Mouse (Mus musculus): ENCODE results near the gene Nup93. TPM values are rescaled to one million over a fixed set of nuclear protein-coding genes. Genes with fewer than 3 reads are reported as not detected.

Gene Nup93
- polyA plus RNA-seq, 1 experiment from 2014 or later = 135 TPM

- Histone ChIP-seq H3K9me3 (ENCODE audit: control insufficient read depth, low read length) (no peaks in the 10 kb centered on the region), H3K27me3 (ENCODE audit: control insufficient read depth, insufficient read depth, low read length) (no peaks in the 10 kb centered on the region), H3K4me1 (replicated peaks; ENCODE audit: control insufficient read depth, insufficient read depth, low read length) (no peaks in the 10 kb centered on the region), H3K36me3 (ENCODE audit: control insufficient read depth, insufficient read depth, low read length) (no peaks in the 10 kb centered on the region), H3K4me2 (ENCODE audit: low read depth, low read length, severe bottlenecking) (no peak overlapping the region), H3K4me3 (ENCODE audit: low read depth, low read length) (no peak overlapping the region), H3K27ac (ENCODE audit: low read depth, low read length) (no peak overlapping the region), H3K9ac (ENCODE audit: low read length) (no peak overlapping the region)
- ATAC-seq (replicated peaks; ENCODE audit: low FRiP score) (no peak), DNase-seq (ENCODE audit: low spot score) (no peak)
- 84% methylated on average over 9 of the region's 9 CpGs for WGBS
Observed at GRCm38 (mm10) chr8:94348425-94348824, 134.1 kb downstream of the Nup93 start.

GRCm38 (mm10) chr8:94354069-94354531 lies 139.7 kb downstream of the Nup93 start:
- H3K9ac ChIP-seq (ENCODE audit: low read length) = no peak overlapping the region
- H3K9me3 ChIP-seq (ENCODE audit: control insufficient read depth, low read length) = no peaks in the 10 kb centered on the region
- 89% methylated on average over 7 of the region's 7 CpGs for WGBS
- no peaks in the 10 kb centered on the region for H3K4me1 ChIP-seq (replicated peaks; ENCODE audit: control insufficient read depth, insufficient read depth, low read length)
- H3K27ac ChIP-seq (ENCODE audit: low read depth, low read length) = no peak overlapping the region
- H3K4me2 ChIP-seq (ENCODE audit: low read depth, low read length, severe bottlenecking) = no peak overlapping the region
- H3K4me3 ChIP-seq (ENCODE audit: low read depth, low read length) = no peak overlapping the region
- ATAC-seq (replicated peaks; ENCODE audit: low FRiP score) (no peak), DNase-seq (ENCODE audit: low spot score) (no peak)
- no peaks in the 10 kb centered on the region for H3K27me3 ChIP-seq (ENCODE audit: control insufficient read depth, insufficient read depth, low read length)
- H3K36me3 ChIP-seq (ENCODE audit: control insufficient read depth, insufficient read depth, low read length) = no peaks in the 10 kb centered on the region

- Histone ChIP-seq H3K4me1 (replicated peaks; ENCODE audit: control insufficient read depth, insufficient read depth, low read length) (no peaks in the 10 kb centered on the region), H3K36me3 (ENCODE audit: control insufficient read depth, insufficient read depth, low read length) (no peaks in the 10 kb centered on the region), H3K4me3 (ENCODE audit: low read depth, low read length) (no peak overlapping the region), H3K9me3 (ENCODE audit: control insufficient read depth, low read length) (no peaks in the 10 kb centered on the region), H3K27me3 (ENCODE audit: control insufficient read depth, insufficient read depth, low read length) (no peaks in the 10 kb centered on the region), H3K4me2 (ENCODE audit: low read depth, low read length, severe bottlenecking) (no peak overlapping the region), H3K27ac (ENCODE audit: low read depth, low read length) (no peak overlapping the region), H3K9ac (ENCODE audit: low read length) (no peak overlapping the region)
- ATAC-seq (replicated peaks; ENCODE audit: low FRiP score) = no peak
- 78% methylated on average over 4 of the region's 4 CpGs for WGBS
- DNase-seq (ENCODE audit: low spot score) = no peak
Observed at GRCm38 (mm10) chr8:94354571-94354970, 140.2 kb downstream of the Nup93 start.

- ATAC-seq (replicated peaks; ENCODE audit: low FRiP score) (no peak), DNase-seq (ENCODE audit: low spot score) (no peak)
- no peaks in the 10 kb centered on the region for H3K27me3 ChIP-seq (ENCODE audit: control insufficient read depth, insufficient read depth, low read length)
- 89% methylated on average over 6 of the region's 6 CpGs for WGBS
- no peaks in the 10 kb centered on the region for H3K4me1 ChIP-seq (replicated peaks; ENCODE audit: control insufficient read depth, insufficient read depth, low read length)
- H3K9ac ChIP-seq (ENCODE audit: low read length) = no peak overlapping the region
- no peaks in the 10 kb centered on the region for H3K9me3 ChIP-seq (ENCODE audit: control insufficient read depth, low read length)
- H3K36me3 ChIP-seq (ENCODE audit: control insufficient read depth, insufficient read depth, low read length) = no peaks in the 10 kb centered on the region
- H3K27ac ChIP-seq (ENCODE audit: low read depth, low read length) = no peak overlapping the region
- no peak overlapping the region for H3K4me2 ChIP-seq (ENCODE audit: low read depth, low read length, severe bottlenecking)
- H3K4me3 ChIP-seq (ENCODE audit: low read depth, low read length) = no peak overlapping the region
Observed at GRCm38 (mm10) chr8:94357220-94357619, 142.9 kb downstream of the Nup93 start.

GRCm38 (mm10) chr8:94358541-94358940 lies 144.2 kb downstream of the Nup93 start:
- no peak overlapping the region for H3K27ac ChIP-seq (ENCODE audit: low read depth, low read length)
- H3K4me1 ChIP-seq (replicated peaks; ENCODE audit: control insufficient read depth, insufficient read depth, low read length) = no peaks in the 10 kb centered on the region
- H3K36me3 ChIP-seq (ENCODE audit: control insufficient read depth, insufficient read depth, low read length) = no peaks in the 10 kb centered on the region
- no peaks in the 10 kb centered on the region for H3K27me3 ChIP-seq (ENCODE audit: control insufficient read depth, insufficient read depth, low read length)
- no peak overlapping the region for H3K4me3 ChIP-seq (ENCODE audit: low read depth, low read length)
- H3K9ac ChIP-seq (ENCODE audit: low read length) = no peak overlapping the region
- no peak for DNase-seq (ENCODE audit: low spot score)
- 82% methylated on average over 5 of the region's 5 CpGs for WGBS
- ATAC-seq (replicated peaks; ENCODE audit: low FRiP score) = no peak
- no peak overlapping the region for H3K4me2 ChIP-seq (ENCODE audit: low read depth, low read length, severe bottlenecking)
- no peaks in the 10 kb centered on the region for H3K9me3 ChIP-seq (ENCODE audit: control insufficient read depth, low read length)

GRCm38 (mm10) chr8:94361774-94362431 lies 147.5 kb downstream of the Nup93 start:
- Histone ChIP-seq H3K27ac (ENCODE audit: low read depth, low read length) (no peak overlapping the region), H3K36me3 (ENCODE audit: control insufficient read depth, insufficient read depth, low read length) (no peaks in the 10 kb centered on the region), H3K4me2 (ENCODE audit: low read depth, low read length, severe bottlenecking) (no peak overlapping the region), H3K9ac (ENCODE audit: low read length) (no peak overlapping the region), H3K4me1 (replicated peaks; ENCODE audit: control insufficient read depth, insufficient read depth, low read length) (no peaks in the 10 kb centered on the region), H3K9me3 (ENCODE audit: control insufficient read depth, low read length) (no peaks in the 10 kb centered on the region), H3K4me3 (ENCODE audit: low read depth, low read length) (no peak overlapping the region), H3K27me3 (ENCODE audit: control insufficient read depth, insufficient read depth, low read length) (no peaks in the 10 kb centered on the region)
- DNase-seq (ENCODE audit: low spot score) = no peak
- no peak for ATAC-seq (replicated peaks; ENCODE audit: low FRiP score)
- 82% methylated on average over 6 of the region's 6 CpGs for WGBS

- H3K4me1 ChIP-seq (replicated peaks; ENCODE audit: control insufficient read depth, insufficient read depth, low read length) = no peaks in the 10 kb centered on the region
- H3K9me3 ChIP-seq (ENCODE audit: control insufficient read depth, low read length) = no peaks in the 10 kb centered on the region
- no peak overlapping the region for H3K4me2 ChIP-seq (ENCODE audit: low read depth, low read length, severe bottlenecking)
- ATAC-seq (replicated peaks; ENCODE audit: low FRiP score) = no peak
- no peak overlapping the region for H3K4me3 ChIP-seq (ENCODE audit: low read depth, low read length)
- no peak overlapping the region for H3K27ac ChIP-seq (ENCODE audit: low read depth, low read length)
- no peak for DNase-seq (ENCODE audit: low spot score)
- H3K27me3 ChIP-seq (ENCODE audit: control insufficient read depth, insufficient read depth, low read length) = no peaks in the 10 kb centered on the region
- 83% methylated on average over 7 of the region's 7 CpGs for WGBS
- no peaks in the 10 kb centered on the region for H3K36me3 ChIP-seq (ENCODE audit: control insufficient read depth, insufficient read depth, low read length)
- H3K9ac ChIP-seq (ENCODE audit: low read length) = no peak overlapping the region
Observed at GRCm38 (mm10) chr8:94362607-94363239, 148.4 kb downstream of the Nup93 start.

GRCm38 (mm10) chr8:94363288-94363688 lies 148.9 kb downstream of the Nup93 start:
- Histone ChIP-seq H3K9ac (ENCODE audit: low read length) (no peak overlapping the region), H3K9me3 (ENCODE audit: control insufficient read depth, low read length) (no peaks in the 10 kb centered on the region), H3K27me3 (ENCODE audit: control insufficient read depth, insufficient read depth, low read length) (no peaks in the 10 kb centered on the region), H3K27ac (ENCODE audit: low read depth, low read length) (no peak overlapping the region), H3K4me3 (ENCODE audit: low read depth, low read length) (no peak overlapping the region), H3K4me1 (replicated peaks; ENCODE audit: control insufficient read depth, insufficient read depth, low read length) (no peaks in the 10 kb centered on the region), H3K36me3 (ENCODE audit: control insufficient read depth, insufficient read depth, low read length) (no peaks in the 10 kb centered on the region), H3K4me2 (ENCODE audit: low read depth, low read length, severe bottlenecking) (no peak overlapping the region)
- DNase-seq (ENCODE audit: low spot score) (no peak), ATAC-seq (replicated peaks; ENCODE audit: low FRiP score) (no peak)
- WGBS = 53% methylated on average over 4 of the region's 4 CpGs

GRCm38 (mm10) chr8:94363906-94364305 lies 149.5 kb downstream of the Nup93 start:
- ATAC-seq (replicated peaks; ENCODE audit: low FRiP score) (no peak), DNase-seq (ENCODE audit: low spot score) (no peak)
- no peaks in the 10 kb centered on the region for H3K9me3 ChIP-seq (ENCODE audit: control insufficient read depth, low read length)
- no peaks in the 10 kb centered on the region for H3K27me3 ChIP-seq (ENCODE audit: control insufficient read depth, insufficient read depth, low read length)
- no peak overlapping the region for H3K4me2 ChIP-seq (ENCODE audit: low read depth, low read length, severe bottlenecking)
- WGBS = 93% methylated on average over 2 of the region's 2 CpGs
- H3K36me3 ChIP-seq (ENCODE audit: control insufficient read depth, insufficient read depth, low read length) = no peaks in the 10 kb centered on the region
- H3K9ac ChIP-seq (ENCODE audit: low read length) = no peak overlapping the region
- no peak overlapping the region for H3K4me3 ChIP-seq (ENCODE audit: low read depth, low read length)
- H3K4me1 ChIP-seq (replicated peaks; ENCODE audit: control insufficient read depth, insufficient read depth, low read length) = no peaks in the 10 kb centered on the region
- no peak overlapping the region for H3K27ac ChIP-seq (ENCODE audit: low read depth, low read length)
